Mouse (Mus musculus) embryonic fibroblast, embryonic 13.5 days (primary cell): ENCODE data around the gene F10.

ENCODE experiments used
- CTCF ChIP-seq: IDR thresholded peaks from 2 replicates; pipeline ENCODE4 v1.5.1; 2011; ENCODE audit warnings: mild to moderate bottlenecking, control low read depth, low read length, moderate library complexity, borderline replicate concordance; ENCODE audit not compliant: insufficient read depth
- POLR2A ChIP-seq: IDR thresholded peaks from 2 replicates; pipeline ENCODE4 v1.6.1; 2011; ENCODE audit warnings: low read depth, mild to moderate bottlenecking, control low read depth, low read length, moderate library complexity

- no peak for TF ChIP-seq POLR2A
- TF ChIP-seq CTCF: no peak
Measured at GRCm38 (mm10) chr8:13057351-13057750, 20.2 kb downstream of the F10 start.
